In genomic region chrX:134509473-134509872, GRCm38 (mm10) we compare ENCODE assay signal across 14 mouse cellular contexts. TPM values are rescaled to one million over a fixed set of nuclear protein-coding genes. Genes with fewer than 3 reads are reported as not detected.
DNase-seq lines count a peak whose midpoint lies in the region; ATAC-seq and TF ChIP-seq lines count a peak whose summit lies in the region.
"Had no signal": no experiment of that assay in that cellular context is flagged by ENCODE, and none has a peak within 500 bp of the region (broad histone marks: within the 10 kb centered on the region; RNA-seq: fewer than 3 reads in every experiment).

No protein-coding gene starts in this region.

- H3K4me2 ChIP-seq in midbrain, postnatal 0 days (ENCODE audit: low read depth, low read length, poor library complexity, severe bottlenecking), result no peak overlapping the region
- no peak overlapping the region for H3K4me2 ChIP-seq in midbrain, embryonic 11.5 days
- H3K4me2 ChIP-seq: limb, embryonic 12.5 days; midbrain, embryonic 13.5 days; stomach, embryonic 15.5 days had no signal

- no peaks in the 10 kb centered on the region for H3K36me3 ChIP-seq in heart, adult 2 months (ENCODE audit: control insufficient read depth, insufficient read depth, low read length)
- H3K36me3 ChIP-seq in midbrain, postnatal 0 days (ENCODE audit: insufficient read depth, low read length), result no peaks in the 10 kb centered on the region
- H3K36me3 ChIP-seq in midbrain, embryonic 11.5 days (ENCODE audit: control insufficient read depth, insufficient read depth, low read length), result no peaks in the 10 kb centered on the region
- H3K36me3 ChIP-seq: limb, embryonic 12.5 days; midbrain, embryonic 13.5 days; stomach, embryonic 15.5 days had no signal

- DNase-seq in heart, adult 2 months, result no peak
- no peak for DNase-seq in heart, adult 9 months (ENCODE audit: low spot score in 2 of 2)
- DNase-seq in midbrain, postnatal 0 days (ENCODE audit: low spot score), result no peak
- no peak for DNase-seq in midbrain, embryonic 11.5 days (ENCODE audit: low spot score, missing footprints)
- DNase-seq in brain, embryonic 14.5 days (ENCODE audit: low read depth), result peak; percentile 14
- no peak for DNase-seq in urinary bladder, postnatal 14 days (ENCODE audit: low spot score)
- no peak for DNase-seq in frontal cortex, adult 2 months (ENCODE audit: extremely low spot score in 1 of 2, low spot score in 1 of 2)
- no peak for DNase-seq in heart, adult 8-10 months (ENCODE audit: low spot score)
- DNase-seq: gastrocnemius, postnatal 10 days; kidney, postnatal 4 days had no signal

- H3K4me3 ChIP-seq in heart, adult 2 months, result no peak overlapping the region
- H3K4me3 ChIP-seq in midbrain, postnatal 0 days (ENCODE audit: low read depth, low read length), result no peak overlapping the region
- H3K4me3 ChIP-seq in midbrain, embryonic 11.5 days (ENCODE audit: low read depth, low read length), result no peak overlapping the region
- H3K4me3 ChIP-seq: limb, embryonic 12.5 days; midbrain, embryonic 13.5 days; stomach, embryonic 15.5 days had no signal

- no peak for ATAC-seq in midbrain, postnatal 0 days (ENCODE audit: low FRiP score)
- no peak for ATAC-seq in midbrain, embryonic 11.5 days (ENCODE audit: low FRiP score)
- ATAC-seq: midbrain, embryonic 13.5 days had no signal

- H3K27ac ChIP-seq in heart, adult 2 months, result no peak overlapping the region
- no peak overlapping the region for H3K27ac ChIP-seq in midbrain, postnatal 0 days (ENCODE audit: low read depth, low read length)
- H3K27ac ChIP-seq in midbrain, embryonic 11.5 days (ENCODE audit: low read depth, low read length), result no peak overlapping the region
- H3K27ac ChIP-seq: limb, embryonic 12.5 days; midbrain, embryonic 13.5 days; stomach, embryonic 15.5 days had no signal

- no peak for TF ChIP-seq POLR2A in heart, adult 2 months (IDR thresholded peaks at IDR 0.05; ENCODE audit: insufficient read depth, low read depth, low read length)
- TF ChIP-seq POLR2A in brain, embryonic 14.5 days (IDR thresholded peaks at IDR 0.05; ENCODE audit: borderline replicate concordance, extremely low read depth, insufficient read depth, insufficient read length, poor library complexity, severe bottlenecking), result no peak

- H3K79me2 ChIP-seq in heart, adult 2 months (replicated peaks; ENCODE audit: control insufficient read depth, insufficient read depth, low read length), result no peaks in the 10 kb centered on the region

- H3K27me3 ChIP-seq in heart, adult 2 months (ENCODE audit: control insufficient read depth, insufficient read depth, low read length), result no peaks in the 10 kb centered on the region
- H3K27me3 ChIP-seq in midbrain, postnatal 0 days (ENCODE audit: insufficient read depth, low read length), result no peaks in the 10 kb centered on the region
- no peaks in the 10 kb centered on the region for H3K27me3 ChIP-seq in midbrain, embryonic 11.5 days (ENCODE audit: control insufficient read depth, insufficient read depth, low read length)
- H3K27me3 ChIP-seq: limb, embryonic 12.5 days; midbrain, embryonic 13.5 days; stomach, embryonic 15.5 days had no signal

- no peaks in the 10 kb centered on the region for H3K4me1 ChIP-seq in heart, adult 2 months (ENCODE audit: control insufficient read depth, insufficient read depth, low read length)
- no peaks in the 10 kb centered on the region for H3K4me1 ChIP-seq in midbrain, postnatal 0 days (ENCODE audit: insufficient read depth, low read length)
- no peaks in the 10 kb centered on the region for H3K4me1 ChIP-seq in midbrain, embryonic 11.5 days (ENCODE audit: control insufficient read depth, insufficient read depth, low read length)
- H3K4me1 ChIP-seq: limb, embryonic 12.5 days; midbrain, embryonic 13.5 days; stomach, embryonic 15.5 days had no signal

- no peak for TF ChIP-seq EP300 in heart, adult 2 months (IDR thresholded peaks at IDR 0.05; ENCODE audit: insufficient read depth, low read depth, low read length)

- peak; percentile 74 for TF ChIP-seq CTCF in heart, adult 2 months (IDR thresholded peaks at IDR 0.05)
- peak; percentile 58 for TF ChIP-seq CTCF in midbrain, postnatal 0 days (IDR thresholded peaks at IDR 0.05)
- peak; percentile 64; the same call in 1 of the 2 replicates for TF ChIP-seq CTCF in brain, embryonic 14.5 days (IDR thresholded peaks at IDR 0.05; ENCODE audit: borderline replicate concordance, extremely low read depth, insufficient read depth, insufficient read length)

- H3K9ac ChIP-seq in heart, adult 2 months (ENCODE audit: low read depth, low read length), result no peak overlapping the region
- H3K9ac ChIP-seq in midbrain, postnatal 0 days (replicated peaks; ENCODE audit: low read length, poor library complexity, severe bottlenecking), result no peak overlapping the region
- H3K9ac ChIP-seq in midbrain, embryonic 11.5 days (ENCODE audit: low read length), result no peak overlapping the region
- H3K9ac ChIP-seq: limb, embryonic 12.5 days; midbrain, embryonic 13.5 days; stomach, embryonic 15.5 days had no signal

- intact Hi-C loops in heart, adult 2 months (cut with DNase I), result no loop called here

- no peaks in the 10 kb centered on the region for H3K9me3 ChIP-seq in midbrain, postnatal 0 days (ENCODE audit: low read length)
- H3K9me3 ChIP-seq in midbrain, embryonic 11.5 days (ENCODE audit: control insufficient read depth, low read length), result no peaks in the 10 kb centered on the region
- H3K9me3 ChIP-seq: limb, embryonic 12.5 days; midbrain, embryonic 13.5 days; stomach, embryonic 15.5 days had no signal

- 24% methylated on average over 2 of the region's 2 CpGs for WGBS in heart, adult 2 months
- 46% methylated on average over 2 of the region's 2 CpGs for WGBS in midbrain, postnatal 0 days
- WGBS in midbrain, embryonic 11.5 days, result 58% methylated on average over 2 of the region's 2 CpGs

RNA-seq across cellular contexts. Expression of gene Timm8a1, which starts 32.2 kb away (rescaled TPM):
- 10 to 100 TPM; 25.0 to 25.1 TPM for total RNA-seq in heart, adult 2 months (2021)
- 2.5 and 9.8 TPM in 2 replicates for polyA plus RNA-seq in heart, adult 2 months (2012; rRNA removed)
- total RNA-seq in midbrain, postnatal 0 days (2014; rRNA removed), result 5.3 and 11.7 TPM in 2 replicates
- 35.2 and 37.4 TPM in 2 replicates for polyA plus RNA-seq in midbrain, postnatal 0 days (2015; fragmentation: Nextera tagmentation; extraction: Ambion mirVana)
- 71.6 and 79.4 TPM in 2 replicates for polyA plus RNA-seq in midbrain, embryonic 11.5 days (2014; fragmentation: Nextera tagmentation; extraction: Ambion mirVana)
- 11.3 and 12.8 TPM in 2 replicates for polyA plus RNA-seq in brain, embryonic 14.5 days (2012; rRNA removed)
- 13.0 and 13.1 TPM in 2 replicates for polyA plus RNA-seq in frontal cortex, adult 2 months (2012; rRNA removed)
- total RNA-seq in heart, adult 8-10 months (2022), result 10 to 100 TPM; 17.8 to 27.5 (median 22.6) TPM

RNA-seq across cellular contexts. Expression of gene Taf7l, which starts 33.2 kb away (rescaled TPM):
- not detected for total RNA-seq in heart, adult 2 months (2021)
- polyA plus RNA-seq in heart, adult 2 months (2012; rRNA removed), result not detected in 2 replicates
- total RNA-seq in midbrain, postnatal 0 days (2014; rRNA removed), result not detected in 2 replicates
- polyA plus RNA-seq in midbrain, postnatal 0 days (2015; fragmentation: Nextera tagmentation; extraction: Ambion mirVana), result 0.09 and 0.23 TPM in 2 replicates
- not detected in 2 replicates for polyA plus RNA-seq in midbrain, embryonic 11.5 days (2014; fragmentation: Nextera tagmentation; extraction: Ambion mirVana)
- 0.03 and 0.14 TPM in 2 replicates for polyA plus RNA-seq in brain, embryonic 14.5 days (2012; rRNA removed)
- 0.11 and 0.46 TPM in 2 replicates for polyA plus RNA-seq in frontal cortex, adult 2 months (2012; rRNA removed)
- total RNA-seq in heart, adult 8-10 months (2022), result not detected
- total RNA-seq: gastrocnemius, postnatal 10 days; hematopoietic stem cell, adult 5-6 weeks had no signal
- polyA plus RNA-seq: midbrain, embryonic 13.5 days; stomach, embryonic 15.5 days had no signal
